Mouse (Mus musculus) heart, postnatal 4 days (tissue): Measurements from ENCODE around the gene Epha3. TPM values are rescaled to one million over a fixed set of nuclear protein-coding genes. Genes with fewer than 3 reads are reported as not detected.

Experiments used
- DNase-seq: peaks from one replicate; pipeline ENCODE4 v3.0.0; 2021
- total RNA-seq, 2 experiments: library from RNA; stranded (reverse); gene quantifications; 2 replicates each; pipeline ENCODE4 v1.2.3; 2021

Gene Epha3
- 1 to 10 TPM; 3.1 to 3.2 TPM for total RNA-seq

GRCm38 (mm10) chr16:63863913-63864330 lies at the start of gene Epha3:
TSS of gene Epha3 (minus strand) at chr16:63864175.
- peak; percentile 72 for DNase-seq

- no peak for DNase-seq
Observed at GRCm38 (mm10) chr16:63903425-63903824, 39.5 kb upstream of the Epha3 start.

- DNase-seq: no peak
Observed at GRCm38 (mm10) chr16:63881190-63881589, 17.2 kb upstream of the Epha3 start.

GRCm38 (mm10) chr16:63872313-63872712 lies 8.3 kb upstream of the Epha3 start:
- DNase-seq: peak; percentile 37

GRCm38 (mm10) chr16:63864463-63864976 lies 545 bp upstream of the Epha3 start:
- no peak for DNase-seq

- DNase-seq: no peak
Observed at GRCm38 (mm10) chr16:63863181-63863580, 794 bp downstream of the Epha3 start.

- peak; percentile 7 for DNase-seq
Observed at GRCm38 (mm10) chr16:63857561-63857960, 6.4 kb downstream of the Epha3 start.

GRCm38 (mm10) chr16:63856658-63857552 lies 7.1 kb downstream of the Epha3 start:
- DNase-seq: peak; percentile 77

- DNase-seq: no peak
Observed at GRCm38 (mm10) chr16:63850297-63850696, 13.7 kb downstream of the Epha3 start.

GRCm38 (mm10) chr16:63842911-63843310 lies 21.1 kb downstream of the Epha3 start:
- peak; percentile 29 for DNase-seq

GRCm38 (mm10) chr16:63837466-63837865 lies 26.5 kb downstream of the Epha3 start:
- DNase-seq: no peak

GRCm38 (mm10) chr16:63821164-63821563 lies 42.8 kb downstream of the Epha3 start:
- no peak for DNase-seq

GRCm38 (mm10) chr16:63817606-63818005 lies 46.4 kb downstream of the Epha3 start:
- no peak for DNase-seq

GRCm38 (mm10) chr16:63816672-63817071 lies 47.3 kb downstream of the Epha3 start:
- DNase-seq: peak; percentile 25

- no peak for DNase-seq
Observed at GRCm38 (mm10) chr16:63809871-63810270, 54.1 kb downstream of the Epha3 start.

- DNase-seq: no peak
Observed at GRCm38 (mm10) chr16:63808991-63809390, 55.0 kb downstream of the Epha3 start.

- DNase-seq: no peak
Observed at GRCm38 (mm10) chr16:63806437-63807129, 57.4 kb downstream of the Epha3 start.

- no peak for DNase-seq
Observed at GRCm38 (mm10) chr16:63806025-63806424, 58.0 kb downstream of the Epha3 start.

- peak; percentile 10 for DNase-seq
Observed at GRCm38 (mm10) chr16:63801436-63801835, 62.5 kb downstream of the Epha3 start.

GRCm38 (mm10) chr16:63798341-63798740 lies 65.6 kb downstream of the Epha3 start:
- DNase-seq: no peak

GRCm38 (mm10) chr16:63794292-63794691 lies 69.7 kb downstream of the Epha3 start:
- DNase-seq: no peak

- DNase-seq: no peak
Observed at GRCm38 (mm10) chr16:63793805-63794204, 70.2 kb downstream of the Epha3 start.

- DNase-seq: peak; percentile 9
Observed at GRCm38 (mm10) chr16:63792084-63792483, 71.9 kb downstream of the Epha3 start.
